Mouse (Mus musculus) bone marrow, adult 2 months (tissue): ENCODE data around the gene Tdgf1. TPM values are rescaled to one million over a fixed set of nuclear protein-coding genes. Genes with fewer than 3 reads are reported as not detected.

Experiments
- H3K27ac ChIP-seq: fragments of 200-500 bp; 2 replicates; pipeline ENCODE4 v1.5.1; 2012; ENCODE audit warnings: low read depth, mild to moderate bottlenecking, control low read depth, inconsistent platforms, low read length; ENCODE audit not compliant: control insufficient read depth, poor library complexity, insufficient read depth
- H3K4me1 ChIP-seq: fragments of 200-500 bp; 2 replicates; pipeline ENCODE4 v1.6.1; 2011; ENCODE audit warnings: low read length; ENCODE audit not compliant: control insufficient read depth, insufficient read depth
- H3K4me3 ChIP-seq: fragments of 200-500 bp; replicated peaks from 2 replicates; pipeline ENCODE3; 2011; ENCODE audit warnings: mild to moderate bottlenecking, low read depth, low read length, control low read depth; ENCODE audit not compliant: control insufficient read depth
- CTCF ChIP-seq: fragments of 200-500 bp; IDR thresholded peaks from 2 replicates; pipeline ENCODE4 v1.5.1; 2011; ENCODE audit warnings: low read length, control low read depth; ENCODE audit not compliant: control insufficient read depth, insufficient read depth
- POLR2A ChIP-seq: fragments of 200-500 bp; IDR thresholded peaks from 2 replicates; pipeline ENCODE4 v1.6.1; 2011; ENCODE audit warnings: low read depth, mild to moderate bottlenecking, control low read depth, low read length, borderline replicate concordance; ENCODE audit not compliant: control insufficient read depth
- whole genome bisulfite sequencing: fragments of 180-500 bp; shearing (Covaris S2); methylation state at CpG from one replicate; pipeline ENCODE4 v1.1.7; 2018; 5-methylcytosine and 5-hydroxymethylcytosine counted together
- polyA plus RNA-seq: library from polyadenylated mRNA; stranded (reverse); fragments of >200 nt; gene quantifications from 2 replicates; pipeline ENCODE4 v1.2.4, GENCODE M21; 2011; ENCODE audit warnings: low replicate concordance; ENCODE audit not compliant: missing spikeins, insufficient read depth, insufficient read length

Tdgf1 gene
- polyA plus RNA-seq, 1 experiment: 46.1 TPM

GRCm38 (mm10) chr9:110915466-110915865 is 30.5 kb downstream of the Tdgf1 start:
- no peak for TF ChIP-seq POLR2A
- TF ChIP-seq CTCF: no peak
- no peak overlapping the region for H3K27ac ChIP-seq
- H3K4me3 ChIP-seq: no peak overlapping the region
- WGBS: 9% methylated on average over 8 of the region's 8 CpGs
- no peaks in the 10 kb centered on the region; the same call in 1 of the 2 replicates for H3K4me1 ChIP-seq

GRCm38 (mm10) chr9:110914631-110915236 is 31.2 kb downstream of the Tdgf1 start:
- H3K4me1 ChIP-seq: no peaks in the 10 kb centered on the region; the same call in 1 of the 2 replicates
- H3K4me3 ChIP-seq: no peak overlapping the region
- H3K27ac ChIP-seq: no peak overlapping the region
- no peak for TF ChIP-seq POLR2A
- TF ChIP-seq CTCF: no peak
- 73% methylated on average over 21 of the region's 21 CpGs for WGBS

GRCm38 (mm10) chr9:110909371-110909967 is 36.5 kb downstream of the Tdgf1 start:
- 38% methylated on average over 6 of the region's 6 CpGs for WGBS
- Histone ChIP-seq H3K4me3 (no peak overlapping the region), H3K4me1 (no peaks in the 10 kb centered on the region), H3K27ac (no peak overlapping the region)
- TF ChIP-seq CTCF: no peak
- TF ChIP-seq POLR2A: no peak

- 82% methylated on average over 3 of the region's 3 CpGs for WGBS
- TF ChIP-seq CTCF (no peak), POLR2A (no peak)
- H3K4me1 ChIP-seq: no peaks in the 10 kb centered on the region
- H3K4me3 ChIP-seq: no peak overlapping the region
- H3K27ac ChIP-seq: no peak overlapping the region
Measured at GRCm38 (mm10) chr9:110908631-110909016, 37.3 kb downstream of the Tdgf1 start.

- H3K4me3 ChIP-seq: no peak overlapping the region
- no peak overlapping the region for H3K27ac ChIP-seq
- TF ChIP-seq CTCF: no peak
- TF ChIP-seq POLR2A: no peak
- H3K4me1 ChIP-seq: no peaks in the 10 kb centered on the region
- 68% methylated on average over 4 of the region's 4 CpGs for WGBS
Measured at GRCm38 (mm10) chr9:110907838-110908630, 37.9 kb downstream of the Tdgf1 start.

GRCm38 (mm10) chr9:110907201-110907837 is 38.6 kb downstream of the Tdgf1 start:
- Histone ChIP-seq H3K27ac (no peak overlapping the region), H3K4me3 (no peak overlapping the region), H3K4me1 (no peaks in the 10 kb centered on the region)
- WGBS: 88% methylated on average over 11 of the region's 11 CpGs
- TF ChIP-seq CTCF (no peak), POLR2A (no peak)

- TF ChIP-seq CTCF (no peak), POLR2A (no peak)
- Histone ChIP-seq H3K4me3 (no peak overlapping the region), H3K27ac (no peak overlapping the region), H3K4me1 (no peaks in the 10 kb centered on the region)
- WGBS: 88% methylated on average over 4 of the region's 4 CpGs
Measured at GRCm38 (mm10) chr9:110902271-110902670, 43.7 kb downstream of the Tdgf1 start.

- Histone ChIP-seq H3K4me3 (no peak overlapping the region), H3K4me1 (no peaks in the 10 kb centered on the region), H3K27ac (no peak overlapping the region)
- WGBS: 89% methylated on average over 6 of the region's 6 CpGs
- TF ChIP-seq POLR2A (no peak), CTCF (no peak)
Measured at GRCm38 (mm10) chr9:110901204-110901603, 44.8 kb downstream of the Tdgf1 start.
